Mouse (Mus musculus): Measurements from ENCODE around the gene Nos1ap.

GRCm38 (mm10) chr1:170586715-170587114, 2.9 kb downstream of the Nos1ap start:
- TF ChIP-seq POLR2A (IDR thresholded peaks at IDR 0.05; ENCODE audit: low read depth, low read length) (no peak), CTCF (IDR thresholded peaks at IDR 0.05; ENCODE audit: borderline replicate concordance, insufficient read depth, low read length) (no peak)

All from embryonic fibroblast, embryonic 13.5 days (primary cell).